Mouse (Mus musculus): ENCODE data around the gene Gdf9. TPM values are rescaled to one million over a fixed set of nuclear protein-coding genes. Genes with fewer than 3 reads are reported as not detected.
"Not testable (repeated sequence)": the region's sequence is repeated elsewhere in the genome, so short reads cannot be mapped to it uniquely, and the experiment has no call there.

Gene Gdf9
- total RNA-seq (2021) = 1 to 10 TPM in 1 of 2 experiments, under 1 TPM in 1; 0.64 to 1.1 TPM

GRCm38 (mm10) chr11:53430670-53431346 lies at the start of gene Gdf9, which contains the start of gene Uqcrq:
TSS of gene Gdf9 (plus strand) at chr11:53431023.
TSS of gene Uqcrq (minus strand) at chr11:53430831.
- peak; percentile 97 for DNase-seq (ENCODE audit: extremely low spot score in 1 of 2, low spot score in 1 of 2)

GRCm38 (mm10) chr11:53383758-53384428 lies 46.9 kb upstream of the Gdf9 start:
- DNase-seq (ENCODE audit: extremely low spot score in 1 of 2, low spot score in 1 of 2) = no peak

- DNase-seq (ENCODE audit: extremely low spot score in 1 of 2, low spot score in 1 of 2) = no peak
Observed at GRCm38 (mm10) chr11:53393856-53394255, 37.0 kb upstream of the Gdf9 start.

GRCm38 (mm10) chr11:53403638-53404037 lies 27.2 kb upstream of the Gdf9 start:
- no peak for DNase-seq (ENCODE audit: extremely low spot score in 1 of 2, low spot score in 1 of 2)

GRCm38 (mm10) chr11:53411738-53412137 lies 19.1 kb upstream of the Gdf9 start:
- no peak for DNase-seq (ENCODE audit: extremely low spot score in 1 of 2, low spot score in 1 of 2)

- no peak for DNase-seq (ENCODE audit: extremely low spot score in 1 of 2, low spot score in 1 of 2)
Observed at GRCm38 (mm10) chr11:53413871-53414270, 17.0 kb upstream of the Gdf9 start.

- no peak for DNase-seq (ENCODE audit: extremely low spot score in 1 of 2, low spot score in 1 of 2)
Observed at GRCm38 (mm10) chr11:53418048-53418447, 12.8 kb upstream of the Gdf9 start.

GRCm38 (mm10) chr11:53423036-53423435 lies 7.8 kb upstream of the Gdf9 start, which contains the start of gene Leap2:
TSS of gene Leap2 (minus strand) at chr11:53423170.
- DNase-seq (ENCODE audit: extremely low spot score in 1 of 2, low spot score in 1 of 2) = no peak

GRCm38 (mm10) chr11:53424826-53425225 lies 6.0 kb upstream of the Gdf9 start:
- no peak for DNase-seq (ENCODE audit: extremely low spot score in 1 of 2, low spot score in 1 of 2)

GRCm38 (mm10) chr11:53425251-53425650 lies 5.6 kb upstream of the Gdf9 start:
- no peak for DNase-seq (ENCODE audit: extremely low spot score in 1 of 2, low spot score in 1 of 2)

- no peak for DNase-seq (ENCODE audit: extremely low spot score in 1 of 2, low spot score in 1 of 2)
Observed at GRCm38 (mm10) chr11:53425711-53426255, 5.0 kb upstream of the Gdf9 start.

- not testable (repeated sequence) for DNase-seq (ENCODE audit: extremely low spot score in 1 of 2, low spot score in 1 of 2)
Observed at GRCm38 (mm10) chr11:53426914-53427313, 3.9 kb upstream of the Gdf9 start.

GRCm38 (mm10) chr11:53427993-53428715 lies 2.7 kb upstream of the Gdf9 start:
- no peak for DNase-seq (ENCODE audit: extremely low spot score in 1 of 2, low spot score in 1 of 2)

- no peak for DNase-seq (ENCODE audit: extremely low spot score in 1 of 2, low spot score in 1 of 2)
Observed at GRCm38 (mm10) chr11:53428716-53429057, 2.1 kb upstream of the Gdf9 start.

GRCm38 (mm10) chr11:53429182-53429581 lies 1.6 kb upstream of the Gdf9 start:
- DNase-seq (ENCODE audit: extremely low spot score in 1 of 2, low spot score in 1 of 2) = no peak

GRCm38 (mm10) chr11:53430300-53430669 lies 538 bp upstream of the Gdf9 start:
- no peak for DNase-seq (ENCODE audit: extremely low spot score in 1 of 2, low spot score in 1 of 2)

- DNase-seq (ENCODE audit: extremely low spot score in 1 of 2, low spot score in 1 of 2) = no peak
Observed at GRCm38 (mm10) chr11:53431347-53432056, 679 bp downstream of the Gdf9 start.

GRCm38 (mm10) chr11:53433057-53433456 lies 2.2 kb downstream of the Gdf9 start:
- no peak for DNase-seq (ENCODE audit: extremely low spot score in 1 of 2, low spot score in 1 of 2)

- DNase-seq (ENCODE audit: extremely low spot score in 1 of 2, low spot score in 1 of 2) = no peak
Observed at GRCm38 (mm10) chr11:53435504-53435903, 4.7 kb downstream of the Gdf9 start.

- DNase-seq (ENCODE audit: extremely low spot score in 1 of 2, low spot score in 1 of 2) = no peak
Observed at GRCm38 (mm10) chr11:53436338-53436737, 5.5 kb downstream of the Gdf9 start.
